Mouse (Mus musculus) G1E (cell line): ENCODE data around the gene Pigl.

Source experiments
- CTCF ChIP-seq: IDR thresholded peaks from 2 replicates; pipeline ENCODE4 v1.5.1; 2012; ENCODE audit warnings: low read depth, low read length, inconsistent platforms, mixed read lengths
- GATA1 ChIP-seq: IDR thresholded peaks from 2 replicates; pipeline ENCODE4 v1.6.1; 2012; ENCODE audit warnings: borderline replicate concordance, low read length, inconsistent platforms, mixed read lengths
- POLR2AphosphoS5 ChIP-seq: IDR thresholded peaks from 2 replicates; pipeline ENCODE4 v1.6.1; 2012; ENCODE audit warnings: low read depth, low read length, inconsistent platforms; ENCODE audit not compliant: insufficient replicate concordance

DNA sequence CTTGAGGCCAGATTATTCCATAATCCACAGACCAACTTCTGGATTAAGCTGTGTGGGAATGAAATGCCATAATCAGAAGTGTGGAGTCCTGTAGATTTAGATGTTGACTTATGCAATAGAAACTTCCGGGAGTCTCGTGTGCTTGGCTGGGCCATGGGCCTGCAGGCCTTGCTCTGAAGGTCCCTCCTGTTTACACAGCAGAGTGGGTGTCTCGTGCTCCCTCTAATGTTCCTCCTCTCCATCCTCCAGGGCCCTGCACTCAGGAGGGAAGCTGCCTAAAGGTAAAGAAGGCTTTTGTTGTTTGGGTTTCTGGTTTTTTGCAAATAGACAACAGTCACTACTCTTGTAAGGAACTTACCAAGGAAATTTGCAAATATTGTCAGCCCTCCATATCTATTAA is 51.3 kb downstream of the Pigl start:
- TF ChIP-seq CTCF, result no peak
- no peak for TF ChIP-seq GATA1
- no peak for TF ChIP-seq POLR2AphosphoS5
